Mouse (Mus musculus): ENCODE results near the gene Edc4.
"Not testable (repeated sequence)": the region's sequence is repeated elsewhere in the genome, so short reads cannot be mapped to it uniquely, and the experiment has no call there.

Edc4 gene

DNA sequence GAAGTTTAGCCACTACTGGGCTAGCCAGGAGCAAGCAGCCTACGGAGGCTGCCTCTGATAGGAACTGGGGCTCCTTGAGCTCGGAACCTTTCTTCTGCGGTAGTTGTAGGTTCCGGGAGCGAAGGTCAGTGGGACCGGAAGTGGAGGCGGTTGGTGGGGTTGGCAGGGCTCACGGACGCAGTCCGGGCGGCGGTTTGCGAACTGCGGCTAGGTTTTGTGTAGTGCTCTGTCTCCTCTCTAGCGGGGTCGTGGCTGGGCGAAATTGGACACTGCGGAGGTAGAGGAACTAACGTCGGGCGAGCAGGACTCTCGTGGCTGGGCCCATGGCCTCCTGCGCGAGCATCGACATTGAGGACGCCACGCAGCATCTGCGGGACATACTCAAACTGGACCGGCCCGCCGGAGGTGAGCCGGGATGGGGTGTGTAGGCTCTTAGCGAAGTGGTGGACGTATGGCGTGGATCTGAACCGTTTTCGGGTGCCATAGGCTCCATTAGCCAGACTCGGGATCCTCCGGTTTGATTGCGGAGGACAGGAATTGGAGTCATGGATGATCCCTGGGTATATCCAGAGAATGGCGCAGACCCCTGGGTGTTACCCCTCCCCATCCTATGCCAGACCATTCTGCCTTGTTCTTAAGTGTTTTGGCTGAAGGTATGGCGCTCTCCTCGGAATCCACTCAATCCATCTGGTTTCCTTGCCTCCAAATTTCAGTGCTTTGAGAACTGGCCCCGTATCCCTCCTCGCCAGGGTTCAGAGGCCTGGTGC is at the start of gene Edc4:
TSS of gene Edc4 (plus strand) at position 128 of the 767 bp plus-strand sequence.
- DNase-seq = peak; percentile 74

DNA sequence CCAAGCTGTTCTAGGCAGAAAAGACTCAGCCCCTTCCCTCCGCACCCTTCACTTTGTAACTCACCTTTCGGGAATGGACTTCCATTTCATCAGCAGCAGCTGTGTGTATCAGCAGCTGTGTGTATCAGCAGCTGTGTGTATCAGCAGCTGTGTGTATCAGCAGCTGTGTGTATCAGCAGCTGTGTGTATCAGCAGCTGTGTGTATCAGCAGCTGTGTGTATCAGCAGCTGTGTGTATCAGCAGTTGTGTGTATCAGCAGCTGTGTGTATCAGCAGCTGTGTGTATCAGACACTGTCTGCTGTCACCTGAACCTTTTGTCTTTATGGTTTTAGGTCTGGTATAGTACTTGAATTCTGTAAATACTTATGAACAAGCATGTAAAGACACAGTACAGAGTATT is 46.9 kb upstream of the Edc4 start:
- DNase-seq = not testable (repeated sequence)

DNA sequence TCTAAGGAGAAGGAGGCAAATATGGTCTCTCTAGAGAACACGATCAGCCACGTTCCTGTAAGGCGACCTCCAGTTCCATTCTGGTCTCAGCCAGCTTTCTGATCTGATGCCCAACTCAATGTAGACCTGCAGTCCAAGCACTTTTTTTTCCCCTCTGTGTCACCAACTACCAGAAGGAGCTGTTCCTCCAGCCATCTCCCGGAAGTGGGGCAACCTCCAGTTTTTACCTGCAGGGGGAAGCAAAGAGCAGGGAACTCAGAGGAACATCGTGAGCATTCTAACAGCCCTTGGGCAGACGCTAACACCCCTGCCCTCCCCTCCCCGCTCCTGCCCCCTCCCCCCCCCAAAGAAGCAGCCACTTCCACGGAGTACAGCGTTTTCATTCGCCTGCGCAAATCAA is 45.4 kb upstream of the Edc4 start:
- DNase-seq = no peak

- DNase-seq = peak; percentile 28
Measured at GRCm38 (mm10) chr8:105836991-105837390, 43.7 kb upstream of the Edc4 start.

- no peak for DNase-seq
Measured at GRCm38 (mm10) chr8:105839209-105839608, 41.5 kb upstream of the Edc4 start.

GRCm38 (mm10) chr8:105846678-105847077 is 34.0 kb upstream of the Edc4 start:
- DNase-seq = no peak

- no peak for DNase-seq
Measured at GRCm38 (mm10) chr8:105850014-105850413, 30.7 kb upstream of the Edc4 start.

DNA sequence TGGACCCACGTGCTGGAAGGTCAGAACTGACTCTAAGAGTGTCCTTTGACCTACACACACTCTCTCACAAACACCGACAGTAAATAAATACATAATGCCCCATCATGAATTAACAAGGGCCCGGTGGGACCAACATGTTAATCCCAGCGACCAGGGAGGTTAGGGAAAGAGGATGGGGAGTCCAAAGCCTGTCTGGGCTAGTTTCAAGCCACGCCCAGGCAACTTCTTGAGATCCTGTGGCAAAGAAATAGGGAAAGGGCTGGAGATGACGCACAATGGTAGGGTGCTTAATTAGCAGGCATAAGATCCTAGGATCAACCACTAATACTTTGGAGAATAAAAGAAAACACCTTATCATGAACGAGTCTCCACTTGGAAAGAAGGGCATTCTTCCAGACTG is 30.1 kb upstream of the Edc4 start:
- DNase-seq = no peak

DNA sequence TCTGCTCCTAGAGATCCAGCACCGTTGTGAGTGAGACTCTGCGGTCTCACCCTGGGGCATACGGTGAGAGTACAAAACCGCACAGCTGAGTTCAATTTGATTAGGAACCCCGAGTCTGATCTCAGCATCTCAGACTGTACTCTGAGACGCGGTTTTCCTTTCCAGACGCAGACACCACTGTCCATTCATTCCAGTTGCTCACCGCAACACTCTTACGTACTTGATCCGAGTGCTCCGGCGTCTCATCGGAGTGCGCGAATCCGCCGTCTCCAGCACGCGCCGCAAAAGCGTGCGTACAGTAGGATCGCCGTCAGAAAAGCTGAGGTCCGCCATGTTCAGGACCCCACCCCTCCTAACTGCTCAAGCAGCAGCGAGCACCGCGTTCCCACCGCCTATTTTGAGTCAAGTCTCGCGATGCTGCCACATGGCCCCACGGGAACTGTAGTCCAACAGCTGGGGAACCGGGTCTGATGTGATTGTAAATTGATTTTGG is 29.0 kb upstream of the Edc4 start:
- DNase-seq = peak; percentile 80

GRCm38 (mm10) chr8:105852146-105852729 is 28.4 kb upstream of the Edc4 start:
- DNase-seq = peak; percentile 42

- DNase-seq = peak; percentile 45
Measured at GRCm38 (mm10) chr8:105853178-105853577, 27.5 kb upstream of the Edc4 start, which contains the start of gene Cenpt. Cenpt (minus strand) TSS chr8:105853278.

GRCm38 (mm10) chr8:105854303-105854702 is 26.4 kb upstream of the Edc4 start:
- DNase-seq = peak; percentile 58

GRCm38 (mm10) chr8:105854715-105855216 is 25.9 kb upstream of the Edc4 start, which contains the start of gene Thap11:
Thap11 (plus strand) TSS chr8:105855132.
- peak; percentile 87 for DNase-seq

DNA sequence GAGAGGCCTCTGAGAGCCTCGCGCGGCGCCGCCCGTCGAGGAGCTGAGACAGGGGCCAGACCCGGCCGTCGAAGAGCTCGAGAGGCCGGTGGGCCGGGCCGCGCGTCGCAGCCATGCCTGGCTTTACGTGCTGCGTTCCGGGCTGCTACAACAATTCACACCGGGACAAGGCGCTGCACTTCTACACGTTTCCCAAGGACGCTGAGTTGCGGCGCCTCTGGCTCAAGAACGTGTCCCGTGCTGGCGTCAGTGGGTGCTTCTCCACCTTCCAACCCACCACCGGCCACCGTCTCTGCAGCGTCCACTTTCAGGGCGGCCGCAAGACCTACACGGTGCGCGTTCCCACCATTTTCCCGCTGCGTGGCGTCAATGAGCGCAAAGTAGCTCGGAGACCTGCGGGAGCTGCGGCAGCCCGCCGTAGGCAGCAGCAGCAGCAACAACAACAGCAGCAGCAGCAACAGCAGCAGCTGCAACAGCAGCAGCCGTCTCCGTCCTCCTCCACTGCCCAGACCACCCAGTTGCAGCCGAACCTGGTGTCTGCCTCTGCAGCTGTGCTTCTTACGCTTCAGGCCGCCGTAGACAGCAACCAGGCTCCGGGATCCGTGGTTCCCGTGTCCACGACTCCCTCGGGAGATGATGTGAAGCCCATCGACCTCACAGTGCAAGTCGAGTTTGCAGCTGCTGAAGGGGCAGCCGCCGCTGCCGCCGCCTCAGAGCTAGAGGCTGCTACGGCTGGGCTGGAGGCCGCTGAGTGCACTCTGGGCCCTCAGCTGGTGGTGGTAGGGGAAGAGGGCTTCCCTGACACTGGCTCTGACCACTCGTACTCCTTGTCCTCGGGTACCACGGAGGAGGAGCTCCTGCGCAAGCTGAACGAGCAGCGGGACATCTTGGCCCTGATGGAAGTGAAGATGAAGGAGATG is 25.2 kb upstream of the Edc4 start:
- peak; percentile 69 for DNase-seq

DNA sequence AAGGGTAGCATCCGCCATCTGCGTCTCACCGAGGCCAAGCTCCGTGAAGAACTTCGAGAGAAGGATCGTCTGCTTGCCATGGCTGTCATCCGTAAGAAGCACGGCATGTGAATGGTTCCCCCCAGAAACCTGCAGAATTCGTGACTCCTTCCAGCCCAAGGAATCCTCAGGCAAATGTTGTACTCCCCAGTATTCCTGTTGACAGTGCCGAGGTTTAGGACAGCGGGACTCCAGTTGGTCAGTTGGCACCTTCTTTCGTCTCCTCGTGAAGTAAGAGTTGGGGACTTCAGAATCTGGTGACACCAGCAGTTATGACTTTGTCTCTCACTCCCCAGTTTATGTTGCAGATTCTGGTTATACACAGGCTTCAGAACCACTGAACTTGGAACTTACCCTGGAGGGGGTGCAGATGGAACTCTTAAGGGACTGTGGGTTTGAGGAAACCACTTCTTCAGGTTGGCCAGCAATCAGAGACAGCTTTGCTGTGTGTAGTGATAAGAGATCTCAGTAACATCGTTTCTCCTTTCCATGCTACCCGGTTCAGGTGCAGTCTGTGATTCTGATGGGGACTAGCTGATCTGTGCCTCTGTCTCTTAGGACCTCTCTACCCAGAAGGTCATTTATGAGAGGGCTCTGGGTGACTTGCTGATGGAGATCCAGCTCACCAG is 24.4 kb upstream of the Edc4 start:
- no peak for DNase-seq

GRCm38 (mm10) chr8:105858495-105858894 is 22.2 kb upstream of the Edc4 start:
- DNase-seq = peak; percentile 29

DNA sequence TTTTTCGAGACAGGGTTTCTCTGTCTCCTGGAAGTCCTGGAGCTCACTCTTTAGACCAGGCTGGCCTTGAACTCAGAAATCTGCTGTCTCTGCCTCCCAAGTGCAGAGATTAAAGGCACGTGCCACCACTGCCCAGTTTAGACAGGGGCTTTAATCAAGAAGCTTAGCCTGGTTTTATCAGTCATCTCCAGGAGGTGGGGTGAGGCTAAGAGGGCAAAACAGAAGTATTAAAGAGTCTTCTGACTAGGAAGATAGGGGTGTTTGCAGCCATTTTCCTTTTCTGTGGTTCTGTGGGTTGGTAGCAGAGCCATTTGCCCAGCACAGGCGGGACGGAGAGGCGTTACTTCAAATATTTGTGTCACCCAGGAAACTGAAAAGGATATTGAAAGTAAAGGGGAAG is 21.4 kb upstream of the Edc4 start:
- DNase-seq = no peak

- peak; percentile 97 for DNase-seq
Measured at GRCm38 (mm10) chr8:105860143-105860981, 20.3 kb upstream of the Edc4 start, which contains the start of gene Nutf2. Nutf2 (plus strand) TSS chr8:105860580.

- DNase-seq = peak; percentile 19
Measured at GRCm38 (mm10) chr8:105861951-105862350, 18.7 kb upstream of the Edc4 start.

DNA sequence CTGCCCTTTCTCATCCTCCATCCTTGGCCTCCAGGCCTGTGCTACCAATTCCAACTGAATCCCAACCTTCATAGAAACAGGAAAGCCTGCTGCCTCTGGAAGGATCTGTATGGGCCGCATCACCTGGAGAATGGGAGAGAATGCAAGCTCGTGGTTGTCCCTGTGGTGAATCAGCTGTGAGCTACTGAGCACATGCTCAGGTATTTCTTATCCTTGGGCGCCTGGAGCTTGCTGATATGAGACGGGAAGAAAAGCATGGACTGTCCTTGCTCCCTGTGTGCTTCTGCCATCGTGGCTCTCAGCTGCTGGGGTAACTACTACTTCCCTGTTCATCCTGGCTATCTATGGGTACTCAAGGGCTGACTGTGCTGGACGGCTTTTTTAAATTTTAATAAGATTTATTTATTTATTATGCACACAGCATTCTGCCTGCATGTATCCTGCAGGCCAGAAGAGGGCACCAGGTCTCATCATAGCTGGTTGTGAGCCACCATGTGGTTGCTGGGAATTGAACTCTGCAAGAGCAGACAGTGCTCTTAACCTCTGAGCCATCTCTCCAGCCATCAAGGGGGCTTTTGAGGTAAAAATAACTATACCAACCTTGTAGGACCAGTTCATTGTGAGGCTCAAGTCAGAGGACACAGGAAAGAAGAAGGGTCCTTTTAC is 14.2 kb upstream of the Edc4 start:
- DNase-seq = no peak

DNA sequence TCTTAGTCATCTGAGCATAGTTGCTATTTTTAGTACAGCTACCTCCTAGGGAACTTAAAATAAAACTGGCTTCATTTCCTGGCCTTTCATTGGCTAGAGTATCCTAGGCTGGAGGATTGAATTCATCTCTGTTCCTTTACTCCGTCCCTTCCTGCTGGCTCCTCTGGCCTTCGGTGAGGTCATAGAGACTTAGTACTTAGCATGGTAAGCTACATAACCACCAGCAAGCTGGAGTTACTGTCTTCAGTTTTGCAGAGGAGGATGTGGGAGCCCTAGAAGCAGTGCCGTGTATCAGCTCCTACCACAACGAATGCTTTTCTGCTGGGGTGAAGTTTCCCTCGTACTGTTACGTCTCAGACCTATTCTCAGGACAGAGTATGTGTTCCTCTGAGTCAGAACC is 6.4 kb upstream of the Edc4 start:
- no peak for DNase-seq
